ENCODE assay signal across 8 mouse cellular contexts in the genomic region with DNA sequence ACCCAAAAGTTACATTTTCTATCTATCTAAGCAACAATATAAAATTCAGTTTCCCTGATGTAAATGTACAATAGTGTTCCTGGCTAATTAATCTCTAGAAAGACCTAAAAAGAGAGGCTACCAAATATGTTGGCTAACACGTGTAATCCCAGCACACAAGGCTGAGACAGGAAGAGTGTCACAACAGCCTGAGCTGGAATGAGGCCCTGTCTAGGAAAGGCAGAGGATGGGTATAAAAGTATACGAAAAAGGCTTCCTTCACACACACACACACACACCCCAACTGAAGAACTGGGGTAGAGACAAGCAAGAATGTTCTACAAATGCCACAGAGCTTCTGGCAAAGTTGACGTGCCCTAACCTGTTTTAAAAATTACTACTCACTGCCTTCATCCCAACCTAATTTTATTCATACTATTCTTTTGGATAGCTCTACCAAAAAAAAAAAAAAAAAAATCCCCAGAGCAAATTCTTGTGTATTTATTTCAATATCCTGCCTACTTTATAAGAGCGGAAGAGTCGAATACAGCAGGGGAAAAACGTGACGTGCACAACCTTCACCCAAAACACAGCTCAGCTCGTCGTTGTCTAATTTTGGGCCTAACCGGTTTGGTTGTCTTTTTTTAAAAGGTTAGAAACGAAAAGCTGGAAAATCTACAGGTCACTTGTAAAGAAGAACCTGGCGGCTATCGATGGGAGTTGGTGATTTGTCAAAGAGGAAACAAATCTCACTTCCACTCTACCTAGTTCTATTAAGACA. TPM values are rescaled to one million over a fixed set of nuclear protein-coding genes. Genes with fewer than 3 reads are reported as not detected.
A peak's percentile ranks its signal among the peaks of the same experiment; 100 is the strongest.
DNase-seq lines count a peak whose midpoint lies in the region; ATAC-seq lines count a peak whose summit lies in the region.

No protein-coding gene starts in this region.

- peaks cover 11% of the 10 kb centered on the region for H3K36me3 ChIP-seq in megakaryocyte, embryonic 14.5 days (replicated peaks; ENCODE audit: low read length)
- peaks cover 33% of the 10 kb centered on the region for H3K36me3 ChIP-seq in hindbrain, embryonic 10.5 days
- H3K36me3 ChIP-seq in midbrain, embryonic 12.5 days = 0 out of 2 replicates have a peak, but pooled peaks cover 10% of the 10 kb centered on the region

- WGBS in hindbrain, embryonic 10.5 days = 18% methylated on average over 13 of the region's 13 CpGs
- WGBS in midbrain, embryonic 12.5 days = 14% methylated on average over 13 of the region's 13 CpGs

- no peak for ATAC-seq in megakaryocyte, adult 5-6 weeks (ENCODE audit: poor library complexity, severe bottlenecking)
- no peak for ATAC-seq in midbrain, embryonic 12.5 days (ENCODE audit: low FRiP score, low read depth)
- ATAC-seq in granulocyte monocyte progenitor cell, adult 5-6 weeks (replicated peaks; ENCODE audit: poor library complexity, severe bottlenecking) = no peak

- H3K4me3 ChIP-seq in megakaryocyte, embryonic 14.5 days (replicated peaks) = peak overlapping the region; percentile 97
- peak overlapping the region; percentile 95 for H3K4me3 ChIP-seq in brown adipose tissue, adult 24 weeks (ENCODE audit: insufficient read depth, low read depth, low read length)
- H3K4me3 ChIP-seq in hindbrain, embryonic 10.5 days = peak overlapping the region; percentile 76
- peak overlapping the region; percentile 83 for H3K4me3 ChIP-seq in midbrain, embryonic 12.5 days

- peak; percentile 7 for DNase-seq in hindbrain, embryonic 10.5 days (ENCODE audit: low spot score)
- no peak for DNase-seq in layer of hippocampus, postnatal 14 days (ENCODE audit: low spot score in 2 of 2)
- DNase-seq in urinary bladder, postnatal 36 days (ENCODE audit: low spot score in 2 of 2) = no peak

- H3K9me3 ChIP-seq in megakaryocyte, embryonic 14.5 days = no peaks in the 10 kb centered on the region
- no peaks in the 10 kb centered on the region for H3K9me3 ChIP-seq in hindbrain, embryonic 10.5 days
- no peaks in the 10 kb centered on the region for H3K9me3 ChIP-seq in midbrain, embryonic 12.5 days

- H3K4me2 ChIP-seq in midbrain, embryonic 12.5 days (replicated peaks) = peak overlapping the region; percentile 75

- no peaks in the 10 kb centered on the region for H3K27me3 ChIP-seq in megakaryocyte, embryonic 14.5 days (replicated peaks)
- H3K27me3 ChIP-seq in hindbrain, embryonic 10.5 days (ENCODE audit: insufficient read depth, poor library complexity, severe bottlenecking) = no peaks in the 10 kb centered on the region
- H3K27me3 ChIP-seq in midbrain, embryonic 12.5 days = no peaks in the 10 kb centered on the region

- peak overlapping the region; percentile 88 for H3K27ac ChIP-seq in brown adipose tissue, adult 24 weeks (replicated peaks; ENCODE audit: low read depth, low read length)
- peak overlapping the region; percentile 96 for H3K27ac ChIP-seq in hindbrain, embryonic 10.5 days
- peak overlapping the region; percentile 96; the same call in 1 of the 2 replicates for H3K27ac ChIP-seq in midbrain, embryonic 12.5 days (replicated peaks)

- H3K9ac ChIP-seq in midbrain, embryonic 12.5 days (replicated peaks) = peak overlapping the region; percentile 96

- H3K4me1 ChIP-seq in megakaryocyte, embryonic 14.5 days = peaks cover 44% of the 10 kb centered on the region
- H3K4me1 ChIP-seq in brown adipose tissue, adult 24 weeks (ENCODE audit: control insufficient read depth, insufficient read depth, insufficient read length, low read length) = peaks cover 13% of the 10 kb centered on the region
- peaks cover 23% of the 10 kb centered on the region for H3K4me1 ChIP-seq in hindbrain, embryonic 10.5 days (replicated peaks)
- H3K4me1 ChIP-seq in midbrain, embryonic 12.5 days = peaks cover 18% of the 10 kb centered on the region

RNA-seq across cellular contexts. Expression of a gene that starts 1.3 kb away (rescaled TPM):
- 16.0 and 24.5 TPM in 2 replicates for polyA plus RNA-seq in megakaryocyte, embryonic 14.5 days (2012; ENCODE audit: insufficient read depth, low replicate concordance)
- 78.8 and 81.9 TPM in 2 replicates for total RNA-seq in megakaryocyte, adult 5-6 weeks (2015)
- 78.5 and 88.8 TPM in 2 replicates for total RNA-seq in megakaryocyte, adult 5-6 weeks (2017)
- polyA plus RNA-seq in brown adipose tissue, adult 24 weeks (2012; ENCODE audit: insufficient read depth, insufficient read length, missing spikeins) = 23.1 and 24.3 TPM in 2 replicates
- polyA plus RNA-seq in hindbrain, embryonic 10.5 days (2016; fragmentation: Nextera tagmentation; extraction: Ambion mirVana) = 35.7 and 39.4 TPM in 2 replicates
- 52.2 and 56.2 TPM in 2 replicates for polyA plus RNA-seq in midbrain, embryonic 12.5 days (2016; fragmentation: Nextera tagmentation; extraction: Ambion mirVana)
- total RNA-seq in layer of hippocampus, postnatal 14 days (2021) = 10 to 100 TPM; 33.3 TPM
- 65.0 and 67.3 TPM in 2 replicates for total RNA-seq in granulocyte monocyte progenitor cell, adult 5-6 weeks (2014; fragmentation: Nextera tagmentation)
- 54.2 and 54.9 TPM in 2 replicates for total RNA-seq in granulocyte monocyte progenitor cell, adult 5-6 weeks (2017)

RNA-seq across cellular contexts. Expression of a gene that starts 21.7 kb away (rescaled TPM):
- polyA plus RNA-seq in megakaryocyte, embryonic 14.5 days (2012; ENCODE audit: insufficient read depth, low replicate concordance) = 30.0 and 61.3 TPM in 2 replicates
- 84.8 and 109 TPM in 2 replicates for total RNA-seq in megakaryocyte, adult 5-6 weeks (2015)
- 33.2 and 38.3 TPM in 2 replicates for total RNA-seq in megakaryocyte, adult 5-6 weeks (2017)
- 25.2 and 38.3 TPM in 2 replicates for polyA plus RNA-seq in brown adipose tissue, adult 24 weeks (2012; ENCODE audit: insufficient read depth, insufficient read length, missing spikeins)
- polyA plus RNA-seq in hindbrain, embryonic 10.5 days (2016; fragmentation: Nextera tagmentation; extraction: Ambion mirVana) = 149 and 159 TPM in 2 replicates
- 133 and 137 TPM in 2 replicates for polyA plus RNA-seq in midbrain, embryonic 12.5 days (2016; fragmentation: Nextera tagmentation; extraction: Ambion mirVana)
- 10 to 100 TPM; 29.2 to 29.7 TPM for total RNA-seq in layer of hippocampus, postnatal 14 days (2021)
- total RNA-seq in granulocyte monocyte progenitor cell, adult 5-6 weeks (2014; fragmentation: Nextera tagmentation) = 84.7 and 88.8 TPM in 2 replicates
- 46.6 and 75.6 TPM in 2 replicates for total RNA-seq in granulocyte monocyte progenitor cell, adult 5-6 weeks (2017)

RNA-seq across cellular contexts. Expression of a gene that starts 21.8 kb away (rescaled TPM):
- 1.6 and 2.0 TPM in 2 replicates for polyA plus RNA-seq in megakaryocyte, embryonic 14.5 days (2012; ENCODE audit: insufficient read depth, low replicate concordance)
- 24.0 and 27.4 TPM in 2 replicates for total RNA-seq in megakaryocyte, adult 5-6 weeks (2015)
- 36.6 and 44.3 TPM in 2 replicates for total RNA-seq in megakaryocyte, adult 5-6 weeks (2017)
- polyA plus RNA-seq in brown adipose tissue, adult 24 weeks (2012; ENCODE audit: insufficient read depth, insufficient read length, missing spikeins) = 13.5 and 14.1 TPM in 2 replicates
- 37.9 and 39.4 TPM in 2 replicates for polyA plus RNA-seq in hindbrain, embryonic 10.5 days (2016; fragmentation: Nextera tagmentation; extraction: Ambion mirVana)
- polyA plus RNA-seq in midbrain, embryonic 12.5 days (2016; fragmentation: Nextera tagmentation; extraction: Ambion mirVana) = 42.0 and 42.9 TPM in 2 replicates
- 10 to 100 TPM; 61.5 to 65.9 TPM for total RNA-seq in layer of hippocampus, postnatal 14 days (2021)
- total RNA-seq in granulocyte monocyte progenitor cell, adult 5-6 weeks (2014; fragmentation: Nextera tagmentation) = 9.9 and 18.8 TPM in 2 replicates
- 27.0 and 36.8 TPM in 2 replicates for total RNA-seq in granulocyte monocyte progenitor cell, adult 5-6 weeks (2017)
